Mouse (Mus musculus) CH12.LX (cell line): ENCODE data around the gene Nkain1.

ENCODE experiments used
- CTCF ChIP-seq, 2 experiments: IDR thresholded peaks in 1 of 2; conservative IDR thresholded peaks in 1 of 2; 2 replicates each; pipeline ENCODE4 v1.5.1; 2011 to 2012; ENCODE audit warnings: low read depth in 2 of 2, low read length in 2 of 2, improper control_type of control experiment in 1 of 2, inconsistent platforms in 1 of 2, mild to moderate bottlenecking in 1 of 2, moderate library complexity in 1 of 2
- EP300 ChIP-seq: IDR thresholded peaks from 2 replicates; pipeline ENCODE4 v1.6.1; 2011; ENCODE audit warnings: low read length, improper control_type of control experiment
- ETS1 ChIP-seq: conservative IDR thresholded peaks from 2 replicates; pipeline ENCODE4 v1.6.1; 2012; ENCODE audit warnings: low read depth, mild to moderate bottlenecking, inconsistent platforms, low read length, improper control_type of control experiment, moderate library complexity
- KAT2A ChIP-seq: IDR thresholded peaks from 2 replicates; pipeline ENCODE4 v1.6.1; 2012; ENCODE audit warnings: low read length, improper control_type of control experiment, inconsistent platforms; ENCODE audit not compliant: insufficient replicate concordance
- MAZ ChIP-seq: IDR thresholded peaks from 2 replicates; pipeline ENCODE4 v1.6.1; 2012; ENCODE audit warnings: low read depth, mild to moderate bottlenecking, inconsistent platforms, low read length, improper control_type of control experiment, moderate library complexity
- POLR2A ChIP-seq: IDR thresholded peaks from 2 replicates; pipeline ENCODE4 v1.6.1; 2011; ENCODE audit warnings: low read depth, mild to moderate bottlenecking, improper control_type of control experiment, low read length
- POLR2AphosphoS2 ChIP-seq: IDR thresholded peaks from 2 replicates; pipeline ENCODE4 v1.6.1; 2011; ENCODE audit warnings: low read depth, low read length, improper control_type of control experiment
- ZMIZ1 ChIP-seq: IDR thresholded peaks from 2 replicates; pipeline ENCODE4 v1.6.1; 2012; ENCODE audit warnings: low read depth, mild to moderate bottlenecking, inconsistent platforms, low read length, improper control_type of control experiment

DNA sequence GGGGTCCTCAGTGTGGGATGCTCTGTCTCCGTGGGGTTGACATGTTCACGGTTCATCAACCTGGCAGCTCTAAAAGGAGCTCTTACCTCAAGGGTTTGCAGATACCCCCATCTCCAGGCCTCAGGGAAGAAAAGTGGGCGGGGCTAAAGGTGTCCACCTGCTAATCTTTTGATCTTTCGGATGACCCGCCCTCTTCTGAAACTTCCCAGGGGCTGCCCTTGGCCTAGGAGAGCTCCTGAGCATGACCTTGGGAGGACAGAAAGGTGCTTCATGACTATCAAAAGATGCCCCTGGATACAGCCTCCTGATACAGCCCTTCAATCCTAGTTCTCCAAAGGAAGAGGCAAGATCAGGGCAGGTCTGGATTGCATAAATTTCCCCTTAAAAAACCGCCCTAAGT lies 3.1 kb upstream of the Nkain1 start:
- TF ChIP-seq CTCF (conservative IDR thresholded peaks at IDR 0.05 in 1 of 2, IDR thresholded peaks at IDR 0.05 in 1 of 2; ENCODE audit: low read depth in 2 of 2, low read length in 2 of 2) (no peak), POLR2A (no peak), ZMIZ1 (no peak), EP300 (no peak), KAT2A (no peak), MAZ (no peak), ETS1 (no peak), POLR2AphosphoS2 (no peak)
